ENCODE assay signal across 11 mouse cellular contexts in genomic region chr6:83327591-83328190, GRCm38 (mm10). TPM values are rescaled to one million over a fixed set of nuclear protein-coding genes. Genes with fewer than 3 reads are reported as not detected.
A peak's percentile ranks its signal among the peaks of the same experiment; 100 is the strongest.
DNase-seq lines count a peak whose midpoint lies in the region; ATAC-seq lines count a peak whose summit lies in the region.
"Had no signal": no experiment of that assay in that cellular context is flagged by ENCODE, and none has a peak within 500 bp of the region (broad histone marks: within the 10 kb centered on the region; RNA-seq: fewer than 3 reads in every experiment).

No protein-coding gene starts in this region.

- H3K4me2 ChIP-seq in heart, embryonic 13.5 days, result peak overlapping the region; percentile 88
- H3K4me2 ChIP-seq in midbrain, embryonic 11.5 days, result no peak overlapping the region

- H3K27me3 ChIP-seq in heart, embryonic 13.5 days (replicated peaks), result no peaks in the 10 kb centered on the region
- H3K27me3 ChIP-seq in midbrain, embryonic 10.5 days (ENCODE audit: low read depth, poor library complexity, severe bottlenecking), result no peaks in the 10 kb centered on the region
- no peaks in the 10 kb centered on the region for H3K27me3 ChIP-seq in midbrain, embryonic 11.5 days (ENCODE audit: control insufficient read depth, insufficient read depth, low read length)
- H3K27me3 ChIP-seq in embryonic facial prominence, embryonic 10.5 days (replicated peaks; ENCODE audit: low read depth, poor library complexity, severe bottlenecking), result no peaks in the 10 kb centered on the region
- H3K27me3 ChIP-seq in splenic B cell, adult 2 months (ENCODE audit: control insufficient read depth, insufficient read depth, low read length, poor library complexity, severe bottlenecking), result no peaks in the 10 kb centered on the region

- peaks cover 22% of the 10 kb centered on the region for H3K4me1 ChIP-seq in heart, embryonic 13.5 days
- H3K4me1 ChIP-seq in midbrain, embryonic 10.5 days, result peaks cover 22% of the 10 kb centered on the region
- H3K4me1 ChIP-seq in midbrain, embryonic 11.5 days (ENCODE audit: control insufficient read depth, insufficient read depth, low read length), result peaks cover 16% of the 10 kb centered on the region
- H3K4me1 ChIP-seq in embryonic facial prominence, embryonic 10.5 days, result peaks cover 15% of the 10 kb centered on the region

- no peak overlapping the region for H3K9ac ChIP-seq in heart, embryonic 13.5 days
- H3K9ac ChIP-seq in midbrain, embryonic 11.5 days (ENCODE audit: low read length), result no peak overlapping the region

- H3K36me3 ChIP-seq in heart, embryonic 13.5 days, result peaks cover 42% of the 10 kb centered on the region
- H3K36me3 ChIP-seq in midbrain, embryonic 10.5 days, result peaks cover 44% of the 10 kb centered on the region
- H3K36me3 ChIP-seq in midbrain, embryonic 11.5 days (ENCODE audit: control insufficient read depth, insufficient read depth, low read length), result peaks cover 8% of the 10 kb centered on the region
- peaks cover 40% of the 10 kb centered on the region for H3K36me3 ChIP-seq in embryonic facial prominence, embryonic 10.5 days (replicated peaks)
- H3K36me3 ChIP-seq in splenic B cell, adult 2 months (ENCODE audit: control insufficient read depth, insufficient read depth, low read length, poor library complexity, severe bottlenecking), result peaks cover 22% of the 10 kb centered on the region

- no peak for DNase-seq in heart, adult 9 months (ENCODE audit: low spot score in 2 of 2)
- DNase-seq in midbrain, embryonic 10.5 days (ENCODE audit: low spot score), result no peak
- DNase-seq in midbrain, embryonic 11.5 days (ENCODE audit: low spot score, missing footprints), result no peak
- DNase-seq in embryonic facial prominence, embryonic 10.5 days (ENCODE audit: low spot score), result no peak
- DNase-seq in splenic B cell, adult 2 months (ENCODE audit: low read depth, low spot score), result peak; percentile 60
- no peak for DNase-seq in left cerebral cortex, postnatal 4 days
- DNase-seq in left cerebral cortex, postnatal 25 days (ENCODE audit: low spot score in 2 of 2), result no peak
- DNase-seq: heart, postnatal 10 days; lung, adult 2 months; thymus, postnatal 14 days had no signal

- 88% methylated on average over 3 of the region's 3 CpGs for WGBS in heart, embryonic 13.5 days
- 89% methylated on average over 3 of the region's 3 CpGs for WGBS in midbrain, embryonic 10.5 days
- WGBS in midbrain, embryonic 11.5 days, result 87% methylated on average over 3 of the region's 3 CpGs
- WGBS in embryonic facial prominence, embryonic 10.5 days, result 88% methylated on average over 3 of the region's 3 CpGs

- intact Hi-C loops in left cerebral cortex, postnatal 4 days (cut with DNase I), result loop anchor here (10.0 kb wide), 1 partner anchor 103 kb away; no protein-coding TSS in a partner anchor
- intact Hi-C loops in left cerebral cortex, postnatal 25 days (cut with DNase I), result no loop called here

- no peak for ATAC-seq in heart, embryonic 13.5 days (ENCODE audit: extremely low read depth, insufficient number of reproducible peaks, low FRiP score, low TSS enrichment)
- ATAC-seq in midbrain, embryonic 11.5 days (ENCODE audit: low FRiP score), result no peak

- H3K4me3 ChIP-seq in heart, embryonic 13.5 days, result no peak overlapping the region
- H3K4me3 ChIP-seq in midbrain, embryonic 10.5 days, result peak overlapping the region; percentile 97; the same call in 1 of the 2 replicates
- no peak overlapping the region for H3K4me3 ChIP-seq in midbrain, embryonic 11.5 days (ENCODE audit: low read depth, low read length)
- peak overlapping the region; percentile 86; the same call in 1 of the 2 replicates for H3K4me3 ChIP-seq in embryonic facial prominence, embryonic 10.5 days

- H3K27ac ChIP-seq in heart, embryonic 13.5 days (replicated peaks), result no peak overlapping the region
- H3K27ac ChIP-seq in midbrain, embryonic 10.5 days (replicated peaks), result no peak overlapping the region
- no peak overlapping the region for H3K27ac ChIP-seq in midbrain, embryonic 11.5 days (ENCODE audit: low read depth, low read length)
- H3K27ac ChIP-seq in embryonic facial prominence, embryonic 10.5 days (replicated peaks), result no peak overlapping the region

- no peaks in the 10 kb centered on the region for H3K9me3 ChIP-seq in heart, embryonic 13.5 days
- H3K9me3 ChIP-seq in midbrain, embryonic 10.5 days (replicated peaks), result no peaks in the 10 kb centered on the region
- no peaks in the 10 kb centered on the region for H3K9me3 ChIP-seq in midbrain, embryonic 11.5 days (ENCODE audit: control insufficient read depth, low read length)
- no peaks in the 10 kb centered on the region for H3K9me3 ChIP-seq in embryonic facial prominence, embryonic 10.5 days

RNA-seq across cellular contexts. Expression of gene Mob1a, which starts 1.9 kb away (rescaled TPM):
- 30.4 and 30.7 TPM in 2 replicates for polyA plus RNA-seq in heart, embryonic 13.5 days (2015; fragmentation: Nextera tagmentation; extraction: Ambion mirVana)
- polyA plus RNA-seq in midbrain, embryonic 10.5 days (2016; fragmentation: Nextera tagmentation; extraction: Ambion mirVana), result 60.4 and 61.5 TPM in 2 replicates
- polyA plus RNA-seq in midbrain, embryonic 11.5 days (2014; fragmentation: Nextera tagmentation; extraction: Ambion mirVana), result 73.7 and 82.0 TPM in 2 replicates
- polyA plus RNA-seq in embryonic facial prominence, embryonic 10.5 days (2016; fragmentation: Nextera tagmentation; extraction: Ambion mirVana), result 60.2 and 62.4 TPM in 2 replicates
- 10 to 100 TPM; 20.4 to 21.9 TPM for total RNA-seq in left cerebral cortex, postnatal 4 days (2021)
- total RNA-seq in left cerebral cortex, postnatal 25 days (2021), result 10 to 100 TPM; 20.0 to 20.2 TPM

RNA-seq across cellular contexts. Expression of gene Mthfd2, which starts 2.0 kb away (rescaled TPM):
- 27.6 and 30.9 TPM in 2 replicates for polyA plus RNA-seq in heart, embryonic 13.5 days (2015; fragmentation: Nextera tagmentation; extraction: Ambion mirVana)
- polyA plus RNA-seq in midbrain, embryonic 10.5 days (2016; fragmentation: Nextera tagmentation; extraction: Ambion mirVana), result 53.2 and 64.0 TPM in 2 replicates
- 48.0 and 51.6 TPM in 2 replicates for polyA plus RNA-seq in midbrain, embryonic 11.5 days (2014; fragmentation: Nextera tagmentation; extraction: Ambion mirVana)
- polyA plus RNA-seq in embryonic facial prominence, embryonic 10.5 days (2016; fragmentation: Nextera tagmentation; extraction: Ambion mirVana), result 62.6 and 71.5 TPM in 2 replicates
- 10 to 100 TPM; 17.3 to 17.5 TPM for total RNA-seq in left cerebral cortex, postnatal 4 days (2021)
- 1 to 10 TPM; 5.0 to 6.3 TPM for total RNA-seq in left cerebral cortex, postnatal 25 days (2021)

RNA-seq across cellular contexts. Expression of gene Bola3, which starts 21.3 kb away (rescaled TPM):
- 233 and 264 TPM in 2 replicates for polyA plus RNA-seq in heart, embryonic 13.5 days (2015; fragmentation: Nextera tagmentation; extraction: Ambion mirVana)
- 152 and 156 TPM in 2 replicates for polyA plus RNA-seq in midbrain, embryonic 10.5 days (2016; fragmentation: Nextera tagmentation; extraction: Ambion mirVana)
- polyA plus RNA-seq in midbrain, embryonic 11.5 days (2014; fragmentation: Nextera tagmentation; extraction: Ambion mirVana), result 134 and 144 TPM in 2 replicates
- 149 and 153 TPM in 2 replicates for polyA plus RNA-seq in embryonic facial prominence, embryonic 10.5 days (2016; fragmentation: Nextera tagmentation; extraction: Ambion mirVana)
- 10 to 100 TPM; 16.4 to 21.0 TPM for total RNA-seq in left cerebral cortex, postnatal 4 days (2021)
- 10 to 100 TPM; 52.3 to 56.5 TPM for total RNA-seq in left cerebral cortex, postnatal 25 days (2021)

Comparison
In these comparisons a context has a peak if more than half of its experiments do, and no peak if none do; other contexts are left out.
1. H3K4me3 ChIP-seq: peak in midbrain, embryonic 10.5 days (single experiment) and embryonic facial prominence, embryonic 10.5 days (single experiment); none in heart, embryonic 13.5 days (single experiment) and midbrain, embryonic 11.5 days (single experiment).